Mouse (Mus musculus): Measurements from ENCODE around the gene Pck1.

- TF ChIP-seq EP300 (IDR thresholded peaks at IDR 0.05; ENCODE audit: low read depth) = no peak
- no peak for TF ChIP-seq CTCF (IDR thresholded peaks at IDR 0.05; ENCODE audit: low read depth)
Observed at GRCm38 (mm10) chr2:173171956-173172355, 19.1 kb downstream of the Pck1 start.
